Mouse (Mus musculus) myocyte (in vitro differentiated cells): ENCODE data around the gene Mmp14. TPM values are rescaled to one million over a fixed set of nuclear protein-coding genes. Genes with fewer than 3 reads are reported as not detected.

Experiments
- H3K27me3 ChIP-seq: one replicate; pipeline ENCODE4 v1.6.1; 2011; ENCODE audit not compliant: control insufficient read depth, insufficient read depth, insufficient read length
- H3K36me3 ChIP-seq: one replicate; pipeline ENCODE4 v1.6.1; 2011; ENCODE audit not compliant: control insufficient read depth, insufficient read depth
- H3K4me2 ChIP-seq: one replicate; pipeline ENCODE4 v1.6.1; 2011; ENCODE audit warnings: low read depth, control low read depth
- H3K4me3 ChIP-seq: one replicate; pipeline ENCODE4 v1.5.1; 2011; ENCODE audit warnings: mild to moderate bottlenecking, control low read depth, moderate library complexity
- H3K79me2 ChIP-seq: one replicate; pipeline ENCODE4 v1.6.1; 2011; ENCODE audit not compliant: control insufficient read depth, insufficient read depth
- H3ac ChIP-seq: one replicate; pipeline ENCODE4 v1.6.1; 2011; ENCODE audit not compliant: control insufficient read depth, insufficient read length
- CEBPB ChIP-seq: IDR thresholded peaks from 2 replicates; pipeline ENCODE4 v1.6.1; 2011; ENCODE audit warnings: mild to moderate bottlenecking, moderate library complexity; ENCODE audit not compliant: poor library complexity, insufficient read depth, severe bottlenecking
- E2F4 ChIP-seq: IDR thresholded peaks from one replicate; pipeline ENCODE4 v1.6.1; 2011; ENCODE audit warnings: mild to moderate bottlenecking, control low read depth, moderate library complexity; ENCODE audit not compliant: insufficient read depth
- MAX ChIP-seq: IDR thresholded peaks from one replicate; pipeline ENCODE4 v1.6.1; 2011; ENCODE audit warnings: low read depth, mild to moderate bottlenecking, control low read depth
- MYOD1 ChIP-seq, 3 experiments: IDR thresholded peaks; one replicate each; pipeline ENCODE4 v1.6.1; 2011; ENCODE audit warnings: control low read depth in 2 of 3, low read depth in 2 of 3, mild to moderate bottlenecking in 2 of 3, moderate library complexity in 1 of 3; ENCODE audit not compliant: insufficient read length in 2 of 3, control insufficient read depth in 1 of 3
- MYOG ChIP-seq, 3 experiments: IDR thresholded peaks; one replicate each; pipeline ENCODE4 v1.6.1; 2011; ENCODE audit warnings: control low read depth in 2 of 3, low read depth in 2 of 3, mild to moderate bottlenecking in 2 of 3; ENCODE audit not compliant: insufficient read length in 2 of 3, control insufficient read depth in 1 of 3, insufficient read depth in 1 of 3
- POLR2A ChIP-seq: IDR thresholded peaks from one replicate; pipeline ENCODE4 v1.6.1; 2011; ENCODE audit warnings: low read depth, mild to moderate bottlenecking, control low read depth, moderate library complexity; ENCODE audit not compliant: insufficient read length
- POLR2AphosphoS2 ChIP-seq: IDR thresholded peaks from one replicate; pipeline ENCODE4 v1.6.1; 2011; ENCODE audit warnings: low read depth, control low read depth; ENCODE audit not compliant: insufficient read length
- REST ChIP-seq: IDR thresholded peaks from one replicate; pipeline ENCODE4 v1.6.1; 2011; ENCODE audit warnings: mild to moderate bottlenecking, control low read depth, moderate library complexity; ENCODE audit not compliant: insufficient read depth, insufficient read length
- SRF ChIP-seq: IDR thresholded peaks from one replicate; pipeline ENCODE4 v1.6.1; 2011; ENCODE audit warnings: low read depth; ENCODE audit not compliant: control insufficient read depth, insufficient read length
- TCF12 ChIP-seq: IDR thresholded peaks from one replicate; pipeline ENCODE4 v1.6.1; 2011; ENCODE audit warnings: mild to moderate bottlenecking, control low read depth; ENCODE audit not compliant: poor library complexity, insufficient read depth, severe bottlenecking
- TCF3 ChIP-seq: IDR thresholded peaks from one replicate; pipeline ENCODE4 v1.6.1; 2011; ENCODE audit warnings: low read depth, control low read depth; ENCODE audit not compliant: insufficient read length
- USF1 ChIP-seq: IDR thresholded peaks from one replicate; pipeline ENCODE4 v1.6.1; 2011; ENCODE audit warnings: low read depth, mild to moderate bottlenecking, control low read depth, moderate library complexity
- polyA plus RNA-seq: library from polyadenylated mRNA; unstranded; fragments of >200 nt; fragmentation: generic; extraction: Trizol; gene quantifications from one replicate; pipeline ENCODE4 v1.2.1, GENCODE M21; 2012; ENCODE audit warnings: missing spikeins

Gene Mmp14
- polyA plus RNA-seq, 1 experiment = 108 TPM

- TF ChIP-seq USF1 (no peak), MAX (no peak), CEBPB (no peak), MYOG (IDR thresholded peaks at IDR 0.05; ENCODE audit: control insufficient read depth in 1 of 3, insufficient read depth in 1 of 3, insufficient read length in 2 of 3, low read depth in 2 of 3) (peak in 1 of 3 experiments; percentile 13), MYOD1 (IDR thresholded peaks at IDR 0.05; ENCODE audit: control insufficient read depth in 1 of 3, insufficient read length in 2 of 3, low read depth in 2 of 3) (peak in 1 of 3 experiments; percentile 34)
- H3K4me2 ChIP-seq = peak overlapping the region; percentile 14
These were observed 17.3 kb upstream of the Mmp14 start for GRCm38 (mm10) chr14:54413877-54414700.

GRCm38 (mm10) chr14:54415241-54416020 is 16.0 kb upstream of the Mmp14 start:
- H3K79me2 ChIP-seq = no peaks in the 10 kb centered on the region
- H3K4me3 ChIP-seq = no peak overlapping the region
- no peaks in the 10 kb centered on the region for H3K27me3 ChIP-seq
- H3K36me3 ChIP-seq = no peaks in the 10 kb centered on the region
- no peak overlapping the region for H3K4me2 ChIP-seq
- TF ChIP-seq MAX = no peak
- TF ChIP-seq USF1 = no peak
- no peak for TF ChIP-seq TCF3
- no peak for TF ChIP-seq MYOD1 (IDR thresholded peaks at IDR 0.05; ENCODE audit: control insufficient read depth in 1 of 3, insufficient read length in 2 of 3, low read depth in 2 of 3)
- TF ChIP-seq TCF12 = no peak
- TF ChIP-seq POLR2AphosphoS2 = no peak
- no peak overlapping the region for H3ac ChIP-seq

More at GRCm38 (mm10) chr14:54413877-54414700, 17.3 kb upstream of the Mmp14 start:
- H3ac ChIP-seq = no peak overlapping the region
- H3K27me3 ChIP-seq = no peaks in the 10 kb centered on the region
- H3K4me3 ChIP-seq = no peak overlapping the region
- H3K79me2 ChIP-seq = no peaks in the 10 kb centered on the region
- no peaks in the 10 kb centered on the region for H3K36me3 ChIP-seq

GRCm38 (mm10) chr14:54416229-54416775 is 15.1 kb upstream of the Mmp14 start:
- H3K4me2 ChIP-seq = no peak overlapping the region
- H3K4me3 ChIP-seq = no peak overlapping the region
- H3K27me3 ChIP-seq = no peaks in the 10 kb centered on the region
- H3ac ChIP-seq = no peak overlapping the region
- TF ChIP-seq SRF (no peak), POLR2AphosphoS2 (no peak)
- H3K79me2 ChIP-seq = no peaks in the 10 kb centered on the region
- no peaks in the 10 kb centered on the region for H3K36me3 ChIP-seq

GRCm38 (mm10) chr14:54416830-54417229 is 14.6 kb upstream of the Mmp14 start:
- Histone ChIP-seq H3K27me3 (no peaks in the 10 kb centered on the region), H3K36me3 (no peaks in the 10 kb centered on the region), H3K79me2 (no peaks in the 10 kb centered on the region), H3K4me2 (no peak overlapping the region), H3ac (no peak overlapping the region), H3K4me3 (no peak overlapping the region)
- TF ChIP-seq USF1 (no peak), POLR2A (no peak), TCF12 (no peak), MYOG (IDR thresholded peaks at IDR 0.05; ENCODE audit: control insufficient read depth in 1 of 3, insufficient read depth in 1 of 3, insufficient read length in 2 of 3, low read depth in 2 of 3) (no peak), SRF (no peak), POLR2AphosphoS2 (no peak), MYOD1 (IDR thresholded peaks at IDR 0.05; ENCODE audit: control insufficient read depth in 1 of 3, insufficient read length in 2 of 3, low read depth in 2 of 3) (no peak), REST (no peak), TCF3 (no peak), MAX (no peak), E2F4 (no peak), CEBPB (no peak)

DNA sequence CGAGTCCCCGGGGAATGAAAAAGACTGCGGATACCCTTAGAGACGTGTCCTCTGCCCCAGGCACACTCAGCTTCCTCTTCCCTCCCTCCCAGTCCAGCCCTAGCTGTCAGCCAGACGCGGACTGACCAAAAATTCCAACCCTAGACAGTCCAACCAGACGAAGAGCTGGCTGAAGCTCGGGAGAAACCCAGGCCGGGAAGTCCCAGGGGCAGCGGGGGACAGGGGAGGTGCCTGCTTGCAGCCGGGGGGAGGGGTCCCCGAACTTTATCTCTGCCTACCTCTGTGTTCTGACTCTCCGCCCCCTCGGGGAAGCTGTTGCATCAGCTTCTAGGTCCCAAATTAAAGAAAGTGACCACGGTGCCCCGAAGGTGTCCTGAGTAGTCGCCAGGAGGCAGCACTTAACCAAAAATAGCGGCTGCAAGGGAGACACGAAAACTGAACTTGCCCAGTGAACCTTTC is 13.8 kb upstream of the Mmp14 start, which contains the start of gene Slc7a7:
Gene Slc7a7 (minus strand): TSS at position 158 of the 459 bp plus-strand sequence.
- TF ChIP-seq MAX (no peak), MYOG (IDR thresholded peaks at IDR 0.05; ENCODE audit: control insufficient read depth in 1 of 3, insufficient read depth in 1 of 3, insufficient read length in 2 of 3, low read depth in 2 of 3) (no peak), TCF3 (no peak), E2F4 (no peak), SRF (no peak), CEBPB (no peak), REST (no peak), TCF12 (no peak), POLR2A (no peak), MYOD1 (IDR thresholded peaks at IDR 0.05; ENCODE audit: control insufficient read depth in 1 of 3, insufficient read length in 2 of 3, low read depth in 2 of 3) (no peak), POLR2AphosphoS2 (no peak), USF1 (no peak)
- Histone ChIP-seq H3K79me2 (no peaks in the 10 kb centered on the region), H3K27me3 (no peaks in the 10 kb centered on the region), H3K36me3 (no peaks in the 10 kb centered on the region), H3K4me3 (no peak within 1 kb of the TSS), H3ac (no peak within 1 kb of the TSS), H3K4me2 (no peak within 1 kb of the TSS)
